Mouse (Mus musculus) CH12.LX (cell line): ENCODE data around the gene Gm14214. TPM values are rescaled to one million over a fixed set of nuclear protein-coding genes. Genes with fewer than 3 reads are reported as not detected.

Experiments
- DNase-seq: peaks from one replicate; pipeline ENCODE4 v3.0.0-alpha.2; 2013; ENCODE audit errors: extremely low read depth
- H3K27ac ChIP-seq: 2 replicates; pipeline ENCODE4 v1.5.1; 2012; ENCODE audit warnings: low read depth, mild to moderate bottlenecking, control low read depth, moderate library complexity; ENCODE audit not compliant: insufficient read depth
- H3K27me3 ChIP-seq: replicated peaks from 2 replicates; pipeline ENCODE3; 2012; ENCODE audit warnings: inconsistent platforms
- H3K36me3 ChIP-seq, 2 experiments: replicated peaks in 1 of 2; 2 replicates each; pipeline versions ENCODE3 to v1.6.1; 2012; ENCODE audit warnings: inconsistent platforms in 1 of 2, low read length in 1 of 2, mild to moderate bottlenecking in 1 of 2, mixed read lengths in 1 of 2, moderate library complexity in 1 of 2; ENCODE audit not compliant: control insufficient read depth in 1 of 2, insufficient read depth in 1 of 2
- H3K4me1 ChIP-seq, 2 experiments: 2 replicates each; pipeline ENCODE4 v1.6.1; 2012; ENCODE audit warnings: inconsistent platforms in 1 of 2, moderate library complexity in 1 of 2; ENCODE audit not compliant: insufficient read depth in 2 of 2, control insufficient read depth in 1 of 2
- H3K4me2 ChIP-seq: 2 replicates; pipeline ENCODE4 v1.6.1; 2012; ENCODE audit warnings: low read depth, mild to moderate bottlenecking, control low read depth; ENCODE audit not compliant: poor library complexity, insufficient read depth, severe bottlenecking
- H3K4me3 ChIP-seq, 3 experiments: fragments of 150-350 bp in 1 of 3; sonication (generic) in 1 of 3; replicated peaks in 1 of 3; 2 replicates each; pipeline versions ENCODE3 to v1.5.1; 2011 to 2012; ENCODE audit warnings: low read depth in 2 of 3, low read length in 2 of 3, mild to moderate bottlenecking in 2 of 3, moderate library complexity in 2 of 3, control low read depth in 1 of 3, improper control_type of control experiment in 1 of 3, inconsistent platforms in 1 of 3, mixed read lengths in 1 of 3; ENCODE audit not compliant: poor library complexity in 1 of 3
- H3K79me2 ChIP-seq: replicated peaks from 2 replicates; pipeline ENCODE4 v1.6.1; 2012; ENCODE audit warnings: mild to moderate bottlenecking, moderate library complexity; ENCODE audit not compliant: control insufficient read depth, poor library complexity, insufficient read depth, severe bottlenecking; ENCODE audit errors: extremely low read depth
- H3K9ac ChIP-seq: 2 replicates; pipeline ENCODE4 v1.6.1; 2012; ENCODE audit warnings: low read depth, mild to moderate bottlenecking, control low read depth, moderate library complexity; ENCODE audit not compliant: insufficient read depth
- H3K9me3 ChIP-seq: replicated peaks from 2 replicates; pipeline ENCODE3; 2012; ENCODE audit warnings: low read length, inconsistent platforms, mixed read lengths
- BHLHE40 ChIP-seq: IDR thresholded peaks from 2 replicates; pipeline ENCODE4 v1.6.1; 2011; ENCODE audit warnings: mild to moderate bottlenecking, low read depth, low read length, improper control_type of control experiment
- CTCF ChIP-seq, 2 experiments: IDR thresholded peaks in 1 of 2; conservative IDR thresholded peaks in 1 of 2; 2 replicates each; pipeline ENCODE4 v1.5.1; 2011 to 2012; ENCODE audit warnings: low read depth in 2 of 2, low read length in 2 of 2, improper control_type of control experiment in 1 of 2, inconsistent platforms in 1 of 2, mild to moderate bottlenecking in 1 of 2, moderate library complexity in 1 of 2
- E2F4 ChIP-seq: IDR thresholded peaks from 2 replicates; pipeline ENCODE4 v1.6.1; 2011; ENCODE audit warnings: low read depth, low read length, improper control_type of control experiment; ENCODE audit not compliant: insufficient replicate concordance
- ETS1 ChIP-seq: conservative IDR thresholded peaks from 2 replicates; pipeline ENCODE4 v1.6.1; 2012; ENCODE audit warnings: low read depth, mild to moderate bottlenecking, inconsistent platforms, low read length, improper control_type of control experiment, moderate library complexity
- GABPA ChIP-seq: IDR thresholded peaks from 2 replicates; pipeline ENCODE4 v1.6.1; 2012; ENCODE audit warnings: low read depth, low read length, improper control_type of control experiment, inconsistent platforms; ENCODE audit not compliant: insufficient replicate concordance
- IRF4 ChIP-seq: IDR thresholded peaks from 2 replicates; pipeline ENCODE4 v1.6.1; 2014; ENCODE audit warnings: low read depth, mild to moderate bottlenecking, inconsistent platforms, low read length, improper control_type of control experiment
- JUN ChIP-seq: IDR thresholded peaks from 2 replicates; pipeline ENCODE4 v1.6.1; 2011; ENCODE audit warnings: low read depth, mild to moderate bottlenecking, low read length, improper control_type of control experiment, moderate library complexity; ENCODE audit not compliant: insufficient read depth
- KAT2A ChIP-seq: IDR thresholded peaks from 2 replicates; pipeline ENCODE4 v1.6.1; 2012; ENCODE audit warnings: low read length, improper control_type of control experiment, inconsistent platforms; ENCODE audit not compliant: insufficient replicate concordance
- MAFK ChIP-seq: IDR thresholded peaks from 2 replicates; pipeline ENCODE4 v1.6.1; 2011; ENCODE audit warnings: low read length, improper control_type of control experiment; ENCODE audit not compliant: insufficient replicate concordance
- MAX ChIP-seq: IDR thresholded peaks from 2 replicates; pipeline ENCODE4 v1.6.1; 2011; ENCODE audit warnings: low read length, improper control_type of control experiment
- MEF2A ChIP-seq: IDR thresholded peaks from 2 replicates; pipeline ENCODE4 v1.6.1; 2014; ENCODE audit warnings: low read depth, mild to moderate bottlenecking, inconsistent platforms, low read length, improper control_type of control experiment, borderline replicate concordance
- MXI1 ChIP-seq: IDR thresholded peaks from 2 replicates; pipeline ENCODE4 v1.6.1; 2011; ENCODE audit warnings: mild to moderate bottlenecking, low read depth, low read length, improper control_type of control experiment
- NRF1 ChIP-seq: IDR thresholded peaks from 2 replicates; pipeline ENCODE4 v1.6.1; 2014; ENCODE audit warnings: low read depth, mild to moderate bottlenecking, inconsistent platforms, low read length, improper control_type of control experiment, moderate library complexity
- RAD21 ChIP-seq: IDR thresholded peaks from 2 replicates; pipeline ENCODE4 v1.6.1; 2011; ENCODE audit warnings: low read depth, mild to moderate bottlenecking, low read length, improper control_type of control experiment, moderate library complexity
- TCF12 ChIP-seq: IDR thresholded peaks from 2 replicates; pipeline ENCODE4 v1.6.1; 2014; ENCODE audit warnings: low read depth, mild to moderate bottlenecking, inconsistent platforms, low read length, improper control_type of control experiment
- UBTF ChIP-seq: IDR thresholded peaks from 2 replicates; pipeline ENCODE4 v1.6.1; 2012; ENCODE audit warnings: low read depth, mild to moderate bottlenecking, inconsistent platforms, low read length, improper control_type of control experiment, moderate library complexity
- USF1 ChIP-seq: IDR thresholded peaks from 2 replicates; pipeline ENCODE4 v1.6.1; 2014; ENCODE audit warnings: low read depth, mild to moderate bottlenecking, inconsistent platforms, low read length, improper control_type of control experiment
- ZC3H11A ChIP-seq: IDR thresholded peaks from 2 replicates; pipeline ENCODE4 v1.6.1; 2012; ENCODE audit warnings: low read depth, mild to moderate bottlenecking, inconsistent platforms, low read length, improper control_type of control experiment
- ZKSCAN1 ChIP-seq: IDR thresholded peaks from 2 replicates; pipeline ENCODE4 v1.6.1; 2012; ENCODE audit warnings: low read depth, inconsistent platforms, low read length, improper control_type of control experiment, borderline replicate concordance
- ZMIZ1 ChIP-seq: IDR thresholded peaks from 2 replicates; pipeline ENCODE4 v1.6.1; 2012; ENCODE audit warnings: low read depth, mild to moderate bottlenecking, inconsistent platforms, low read length, improper control_type of control experiment
- ZNF384 ChIP-seq: IDR thresholded peaks from 2 replicates; pipeline ENCODE4 v1.6.1; 2012; ENCODE audit warnings: low read depth, low read length, improper control_type of control experiment, inconsistent platforms
- dilution Hi-C: fragments of 300-500 bp; cut with MboI; formaldehyde crosslinking; loops from 2 replicates; pipeline ENCODE4 v1.14.3; 2020; ENCODE audit warnings: low sequenced_read_pairs; ENCODE audit not compliant: extremely low pct_unique_long_range_greater_than_20kb, extremely low pct_ligation_motif_present
- in situ Hi-C: fragments of 300-500 bp; cut with MboI; formaldehyde crosslinking; loops from 3 replicates; pipeline ENCODE4 v1.14.3; 2019; ENCODE audit warnings: low sequenced_read_pairs, low pct_ligation_motif_present, low pct_unique_long_range_greater_than_20kb, mixed read lengths
- polyA plus RNA-seq: library from polyadenylated mRNA; unstranded; fragments of >175 nt; gene quantifications from 2 replicates; pipeline ENCODE4 v1.2.1, GENCODE M21; 2012; ENCODE audit warnings: low read depth; ENCODE audit not compliant: insufficient read length
- total RNA-seq, 2 experiments: library from RNA; depleted of rRNA; stranded (reverse); fragments of 300-350 nt in 1 of 2; fragments of >200 nt in 1 of 2; gene quantifications; 2 replicates each; pipeline ENCODE4 v1.2.3; 2012 to 2014

The Gm14214 gene
- total and polyA plus RNA-seq, 3 experiments, result 0.41 TPM; not detected in 2

- TF ChIP-seq CTCF (conservative IDR thresholded peaks at IDR 0.05 in 1 of 2, IDR thresholded peaks at IDR 0.05 in 1 of 2; ENCODE audit: low read depth in 2 of 2, low read length in 2 of 2) (no peak), JUN (no peak), MAX (no peak), ETS1 (no peak), MEF2A (no peak), USF1 (no peak), BHLHE40 (no peak), MXI1 (no peak), IRF4 (no peak), ZC3H11A (no peak), KAT2A (no peak), ZMIZ1 (no peak), ZNF384 (no peak), RAD21 (no peak), UBTF (no peak), GABPA (no peak), E2F4 (no peak)
- TF ChIP-seq, all 38 proteins: peak for 0
- Histone ChIP-seq H3K27me3 (no peaks in the 10 kb centered on the region), H3K4me2 (no peak overlapping the region), H3K9ac (no peak overlapping the region), H3K4me3 (no peak overlapping the region), H3K36me3 (peaks cover 0 to 22% of the 10 kb centered on the region in 2 experiments), H3K4me1 (peaks cover 3 to 53% of the 10 kb centered on the region in 2 experiments; a peak in 2 of 4 replicates), H3K27ac (no peak overlapping the region), H3K9me3 (no peaks in the 10 kb centered on the region), H3K79me2 (peaks cover 59% of the 10 kb centered on the region)
- DNase-seq, result no peak
- in situ Hi-C loops (no loop called here), dilution Hi-C loops (no loop called here)
Observed at GRCm38 (mm10) chr2:154813426-154813825, 43.6 kb upstream of the Gm14214 start.

- Histone ChIP-seq H3K36me3 (peaks cover 0 to 33% of the 10 kb centered on the region in 2 experiments), H3K79me2 (peaks cover 65% of the 10 kb centered on the region), H3K27ac (no peak overlapping the region), H3K9ac (no peak overlapping the region), H3K27me3 (no peaks in the 10 kb centered on the region), H3K4me3 (no peak overlapping the region), H3K9me3 (no peaks in the 10 kb centered on the region), H3K4me2 (no peak overlapping the region), H3K4me1 (peaks cover 0 to 38% of the 10 kb centered on the region in 2 experiments; a peak in 2 of 4 replicates)
- dilution Hi-C loops (no loop called here), in situ Hi-C loops (no loop called here)
- TF ChIP-seq BHLHE40 (no peak), NRF1 (no peak), TCF12 (no peak), GABPA (no peak), ZKSCAN1 (no peak), MXI1 (no peak), KAT2A (no peak), MAFK (no peak), CTCF (conservative IDR thresholded peaks at IDR 0.05 in 1 of 2, IDR thresholded peaks at IDR 0.05 in 1 of 2; ENCODE audit: low read depth in 2 of 2, low read length in 2 of 2) (no peak), ETS1 (no peak)
- no peak for DNase-seq
Observed at GRCm38 (mm10) chr2:154810821-154811220, 41.0 kb upstream of the Gm14214 start.
